Mouse (Mus musculus): ENCODE measurements around the gene Rnf214. TPM values are rescaled to one million over a fixed set of nuclear protein-coding genes. Genes with fewer than 3 reads are reported as not detected.

Rnf214 gene
- polyA plus RNA-seq, 1 experiment from 2014 or later = 51.3 TPM

DNA sequence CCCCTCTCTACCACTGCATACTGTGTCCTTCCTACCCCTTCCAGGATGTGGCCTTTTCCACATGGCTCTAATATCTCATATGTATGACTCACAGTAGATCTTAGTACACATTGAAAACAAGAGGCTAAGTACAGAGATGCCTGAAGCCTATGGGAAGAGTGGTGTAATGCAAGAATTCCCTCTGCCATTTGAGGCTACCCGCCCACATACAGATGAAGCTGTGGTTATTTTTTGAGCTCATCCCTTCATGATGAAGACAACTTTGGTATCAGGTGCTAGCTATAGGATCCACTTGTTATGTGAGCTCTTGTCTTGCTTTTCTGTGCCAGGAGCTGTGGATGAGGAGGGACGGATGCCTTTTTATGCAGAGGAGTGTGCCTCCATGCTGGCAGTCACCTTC, 8.9 kb upstream of the Rnf214 start:
- Histone ChIP-seq H3K4me2 (ENCODE audit: low read depth, low read length) (no peak overlapping the region), H3K27me3 (ENCODE audit: control insufficient read depth, insufficient read depth, low read depth, low read length) (no peaks in the 10 kb centered on the region), H3K9ac (ENCODE audit: low read length) (no peak overlapping the region), H3K27ac (ENCODE audit: low read length) (no peak overlapping the region), H3K4me1 (replicated peaks; ENCODE audit: control insufficient read depth, insufficient read depth, low read length) (peaks cover 4% of the 10 kb centered on the region; the same call in 1 of the 2 replicates), H3K9me3 (ENCODE audit: control insufficient read depth, low read length) (no peaks in the 10 kb centered on the region), H3K4me3 (ENCODE audit: low read length) (no peak overlapping the region), H3K36me3 (ENCODE audit: control insufficient read depth, insufficient read depth, low read length) (peaks cover 45% of the 10 kb centered on the region)
- 96% methylated on average over 2 of the region's 2 CpGs for WGBS
- ATAC-seq (ENCODE audit: low read depth) = no peak

DNA sequence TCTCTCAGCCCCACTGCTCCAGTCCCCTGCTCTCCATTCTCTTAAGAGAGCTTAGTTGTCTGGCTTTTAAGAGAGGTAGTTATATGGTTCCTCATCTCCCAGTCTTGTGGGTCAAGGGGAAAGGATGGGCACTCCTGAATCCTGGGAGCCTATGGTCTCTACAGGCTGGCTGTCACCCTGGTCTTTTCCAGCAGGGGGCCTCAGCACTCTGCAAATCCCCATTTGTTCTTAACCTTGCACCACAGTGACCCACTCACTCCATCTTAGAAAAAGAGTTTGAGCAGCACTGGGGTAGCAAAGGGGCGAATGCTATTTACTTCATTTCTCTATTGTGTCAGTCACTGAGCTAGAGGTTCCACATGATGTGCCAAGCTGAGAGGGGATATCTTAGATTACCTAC, 5.0 kb upstream of the Rnf214 start:
- Histone ChIP-seq H3K36me3 (ENCODE audit: control insufficient read depth, insufficient read depth, low read length) (peaks cover 40% of the 10 kb centered on the region), H3K9me3 (ENCODE audit: control insufficient read depth, low read length) (no peaks in the 10 kb centered on the region), H3K4me3 (ENCODE audit: low read length) (no peak overlapping the region), H3K9ac (ENCODE audit: low read length) (no peak overlapping the region), H3K4me1 (replicated peaks; ENCODE audit: control insufficient read depth, insufficient read depth, low read length) (peaks cover 7% of the 10 kb centered on the region), H3K27ac (ENCODE audit: low read length) (no peak overlapping the region), H3K4me2 (ENCODE audit: low read depth, low read length) (no peak overlapping the region), H3K27me3 (ENCODE audit: control insufficient read depth, insufficient read depth, low read depth, low read length) (no peaks in the 10 kb centered on the region)
- 65% methylated on average over 1 of the region's 1 CpGs for whole genome bisulfite sequencing
- ATAC-seq (ENCODE audit: low read depth) = no peak

DNA sequence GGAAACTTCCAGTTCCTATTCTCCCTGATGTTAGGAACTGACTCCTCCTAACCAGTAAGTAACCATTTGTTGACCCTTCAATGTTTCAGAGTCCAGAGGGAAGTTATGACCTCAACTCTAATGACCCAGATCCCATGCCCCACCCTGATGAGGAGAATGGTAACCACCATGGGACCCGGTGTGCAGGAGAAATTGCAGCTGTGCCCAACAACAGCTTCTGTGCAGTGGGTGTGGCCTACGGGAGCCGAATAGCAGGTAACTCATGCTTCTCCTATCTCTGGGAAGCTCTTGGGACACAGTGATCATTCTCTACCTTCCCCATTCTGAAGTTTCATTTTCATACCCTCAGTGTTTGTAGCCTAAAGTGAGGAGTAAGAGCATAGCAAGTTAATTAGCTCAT, 4.3 kb upstream of the Rnf214 start:
- Histone ChIP-seq H3K36me3 (ENCODE audit: control insufficient read depth, insufficient read depth, low read length) (peaks cover 39% of the 10 kb centered on the region), H3K9me3 (ENCODE audit: control insufficient read depth, low read length) (no peaks in the 10 kb centered on the region), H3K27ac (ENCODE audit: low read length) (no peak overlapping the region), H3K9ac (ENCODE audit: low read length) (no peak overlapping the region), H3K4me1 (replicated peaks; ENCODE audit: control insufficient read depth, insufficient read depth, low read length) (peaks cover 7% of the 10 kb centered on the region), H3K4me2 (ENCODE audit: low read depth, low read length) (no peak overlapping the region), H3K27me3 (ENCODE audit: control insufficient read depth, insufficient read depth, low read depth, low read length) (no peaks in the 10 kb centered on the region), H3K4me3 (ENCODE audit: low read length) (no peak overlapping the region)
- no peak for ATAC-seq (ENCODE audit: low read depth)
- WGBS = 84% methylated on average over 3 of the region's 3 CpGs

DNA sequence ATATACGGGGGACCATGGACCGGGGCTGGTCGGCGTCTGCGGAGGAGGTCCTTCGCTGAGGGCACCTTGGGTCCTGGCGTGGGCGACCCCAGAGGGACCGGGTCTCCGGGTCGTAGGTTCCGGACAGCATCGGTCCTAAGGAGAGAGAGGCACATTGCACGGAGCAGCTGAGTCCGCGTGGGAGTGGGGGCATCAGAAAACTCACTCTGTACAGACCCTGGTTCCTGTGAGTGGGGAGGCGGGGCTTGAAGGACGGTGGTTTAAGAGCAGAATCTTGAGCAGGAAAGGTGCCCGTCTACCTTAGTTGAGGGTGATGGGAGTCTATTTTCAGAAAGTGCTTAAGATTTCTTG, 342 bp upstream of the Rnf214 start:
- H3K9ac ChIP-seq (ENCODE audit: low read length) = peak overlapping the region; percentile 98
- H3K36me3 ChIP-seq (ENCODE audit: control insufficient read depth, insufficient read depth, low read length) = peaks cover 22% of the 10 kb centered on the region
- peak overlapping the region; percentile 77 for H3K4me2 ChIP-seq (ENCODE audit: low read depth, low read length)
- H3K27me3 ChIP-seq (ENCODE audit: control insufficient read depth, insufficient read depth, low read depth, low read length) = no peaks in the 10 kb centered on the region
- H3K9me3 ChIP-seq (ENCODE audit: control insufficient read depth, low read length) = no peaks in the 10 kb centered on the region
- H3K27ac ChIP-seq (ENCODE audit: low read length) = peak overlapping the region; percentile 98
- no peak for ATAC-seq (ENCODE audit: low read depth)
- WGBS = 0% methylated on average over 17 of the region's 19 CpGs
- H3K4me3 ChIP-seq (ENCODE audit: low read length) = peak overlapping the region; percentile 96
- peaks cover 15% of the 10 kb centered on the region for H3K4me1 ChIP-seq (replicated peaks; ENCODE audit: control insufficient read depth, insufficient read depth, low read length)

GRCm38 (mm10) chr9:45905811-45906237, 887 bp downstream of the Rnf214 start:
- Histone ChIP-seq H3K36me3 (ENCODE audit: control insufficient read depth, insufficient read depth, low read length) (peaks cover 18% of the 10 kb centered on the region), H3K4me1 (replicated peaks; ENCODE audit: control insufficient read depth, insufficient read depth, low read length) (peaks cover 15% of the 10 kb centered on the region), H3K27ac (ENCODE audit: low read length) (peak overlapping the region; percentile 98), H3K4me3 (ENCODE audit: low read length) (peak overlapping the region; percentile 96), H3K9ac (ENCODE audit: low read length) (peak overlapping the region; percentile 98), H3K27me3 (ENCODE audit: control insufficient read depth, insufficient read depth, low read depth, low read length) (no peaks in the 10 kb centered on the region), H3K9me3 (ENCODE audit: control insufficient read depth, low read length) (no peaks in the 10 kb centered on the region), H3K4me2 (ENCODE audit: low read depth, low read length) (peak overlapping the region; percentile 71)
- 1% methylated on average over 20 of the region's 27 CpGs for WGBS
- peak; percentile 51 for ATAC-seq (ENCODE audit: low read depth)

DNA sequence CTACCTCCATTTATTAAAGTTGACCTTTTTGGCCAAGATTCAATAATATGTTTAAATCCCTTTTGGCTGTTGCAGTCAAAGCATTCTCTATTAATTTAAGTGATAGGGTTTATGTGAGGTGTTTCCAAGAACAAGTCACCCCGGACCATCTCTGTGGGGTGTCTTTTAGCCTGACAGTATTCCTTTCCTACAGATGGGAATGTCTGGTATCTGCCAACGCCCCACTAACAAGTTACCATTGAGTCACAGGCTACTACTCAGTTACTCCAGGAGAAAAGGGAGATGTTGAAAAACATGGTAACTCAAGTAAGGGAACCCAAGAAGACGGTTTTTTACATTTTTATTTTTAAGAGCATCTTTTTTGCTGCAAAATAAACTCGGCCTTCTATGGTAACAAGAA, 1.5 kb downstream of the Rnf214 start:
- H3K36me3 ChIP-seq (ENCODE audit: control insufficient read depth, insufficient read depth, low read length) = peaks cover 15% of the 10 kb centered on the region
- no peaks in the 10 kb centered on the region for H3K27me3 ChIP-seq (ENCODE audit: control insufficient read depth, insufficient read depth, low read depth, low read length)
- peak overlapping the region; percentile 98; the same call in 1 of the 2 replicates for H3K9ac ChIP-seq (ENCODE audit: low read length)
- H3K4me2 ChIP-seq (ENCODE audit: low read depth, low read length) = peak overlapping the region; percentile 71
- ATAC-seq (ENCODE audit: low read depth) = no peak
- H3K27ac ChIP-seq (ENCODE audit: low read length) = no peak overlapping the region
- WGBS = 49% methylated on average over 4 of the region's 4 CpGs
- H3K4me1 ChIP-seq (replicated peaks; ENCODE audit: control insufficient read depth, insufficient read depth, low read length) = peaks cover 15% of the 10 kb centered on the region
- no peaks in the 10 kb centered on the region for H3K9me3 ChIP-seq (ENCODE audit: control insufficient read depth, low read length)
- H3K4me3 ChIP-seq (ENCODE audit: low read length) = peak overlapping the region; percentile 96

GRCm38 (mm10) chr9:45893681-45894080, 13.0 kb downstream of the Rnf214 start:
- no peaks in the 10 kb centered on the region for H3K9me3 ChIP-seq (ENCODE audit: control insufficient read depth, low read length)
- no peaks in the 10 kb centered on the region for H3K27me3 ChIP-seq (ENCODE audit: control insufficient read depth, insufficient read depth, low read depth, low read length)
- H3K4me2 ChIP-seq (ENCODE audit: low read depth, low read length) = no peak overlapping the region
- H3K4me3 ChIP-seq (ENCODE audit: low read length) = no peak overlapping the region
- H3K27ac ChIP-seq (ENCODE audit: low read length) = no peak overlapping the region
- no peaks in the 10 kb centered on the region for H3K4me1 ChIP-seq (replicated peaks; ENCODE audit: control insufficient read depth, insufficient read depth, low read length)
- no peak for ATAC-seq (ENCODE audit: low read depth)
- peaks cover 22% of the 10 kb centered on the region for H3K36me3 ChIP-seq (ENCODE audit: control insufficient read depth, insufficient read depth, low read length)
- H3K9ac ChIP-seq (ENCODE audit: low read length) = no peak overlapping the region

DNA sequence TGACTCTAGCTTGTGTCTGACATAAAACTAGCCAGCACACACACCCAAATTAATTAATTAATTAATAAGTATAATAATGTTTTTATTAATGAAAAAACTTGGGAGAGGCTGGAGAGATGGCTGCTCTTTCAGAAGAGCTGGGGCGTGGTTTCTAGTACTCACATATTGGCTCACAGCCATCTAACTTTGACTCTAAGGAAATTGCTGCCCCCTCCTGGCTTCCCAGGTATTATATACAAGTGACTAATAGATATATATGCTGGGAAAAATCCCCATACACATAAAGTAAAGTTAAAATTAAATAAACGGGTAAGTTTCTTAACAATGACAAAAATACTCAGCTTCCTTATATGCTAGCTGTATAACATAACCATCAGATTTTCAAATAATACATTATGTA, 28.8 kb downstream of the Rnf214 start:
- peaks cover 8% of the 10 kb centered on the region; the same call in 1 of the 2 replicates for H3K36me3 ChIP-seq (ENCODE audit: control insufficient read depth, insufficient read depth, low read length)
- no peaks in the 10 kb centered on the region for H3K4me1 ChIP-seq (replicated peaks; ENCODE audit: control insufficient read depth, insufficient read depth, low read length)
- H3K4me3 ChIP-seq (ENCODE audit: low read length) = no peak overlapping the region
- no peak overlapping the region for H3K4me2 ChIP-seq (ENCODE audit: low read depth, low read length)
- no peaks in the 10 kb centered on the region for H3K27me3 ChIP-seq (ENCODE audit: control insufficient read depth, insufficient read depth, low read depth, low read length)
- no peak overlapping the region for H3K27ac ChIP-seq (ENCODE audit: low read length)
- no peaks in the 10 kb centered on the region for H3K9me3 ChIP-seq (ENCODE audit: control insufficient read depth, low read length)
- ATAC-seq (ENCODE audit: low read depth) = no peak
- H3K9ac ChIP-seq (ENCODE audit: low read length) = no peak overlapping the region
- 63% methylated on average over 2 of the region's 2 CpGs for WGBS

DNA sequence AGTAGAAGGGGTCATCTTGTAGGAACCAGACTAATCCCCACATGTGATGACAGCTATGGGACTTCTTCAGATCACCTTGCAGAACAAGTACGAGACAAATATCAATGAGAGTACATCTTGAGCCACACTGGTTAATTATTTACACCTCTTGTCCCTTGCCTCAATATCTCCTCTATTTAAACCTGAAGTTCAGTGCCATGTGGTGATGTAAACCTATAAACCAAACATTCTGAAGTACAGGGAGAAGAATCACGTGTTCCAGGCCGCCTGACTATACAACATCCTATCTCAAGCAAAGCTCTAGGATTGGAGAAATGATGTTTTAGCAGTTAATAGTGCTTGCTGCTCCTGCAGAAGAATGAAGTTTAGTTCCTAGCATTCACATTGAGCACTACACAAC, 36.4 kb downstream of the Rnf214 start:
- H3K4me1 ChIP-seq (replicated peaks; ENCODE audit: control insufficient read depth, insufficient read depth, low read length) = no peaks in the 10 kb centered on the region
- no peaks in the 10 kb centered on the region for H3K27me3 ChIP-seq (ENCODE audit: control insufficient read depth, insufficient read depth, low read depth, low read length)
- 74% methylated on average over 3 of the region's 3 CpGs for WGBS
- no peaks in the 10 kb centered on the region for H3K9me3 ChIP-seq (ENCODE audit: control insufficient read depth, low read length)
- ATAC-seq (ENCODE audit: low read depth) = no peak
- no peak overlapping the region for H3K4me3 ChIP-seq (ENCODE audit: low read length)
- peaks cover 46% of the 10 kb centered on the region for H3K36me3 ChIP-seq (ENCODE audit: control insufficient read depth, insufficient read depth, low read length)
- H3K9ac ChIP-seq (ENCODE audit: low read length) = no peak overlapping the region
- H3K27ac ChIP-seq (ENCODE audit: low read length) = no peak overlapping the region
- H3K4me2 ChIP-seq (ENCODE audit: low read depth, low read length) = no peak overlapping the region

GRCm38 (mm10) chr9:45869181-45869580, 37.5 kb downstream of the Rnf214 start:
- H3K9me3 ChIP-seq (ENCODE audit: control insufficient read depth, low read length) = no peaks in the 10 kb centered on the region
- H3K27ac ChIP-seq (ENCODE audit: low read length) = no peak overlapping the region
- H3K4me3 ChIP-seq (ENCODE audit: low read length) = no peak overlapping the region
- no peaks in the 10 kb centered on the region for H3K27me3 ChIP-seq (ENCODE audit: control insufficient read depth, insufficient read depth, low read depth, low read length)
- 88% methylated on average over 3 of the region's 3 CpGs for WGBS
- H3K4me1 ChIP-seq (replicated peaks; ENCODE audit: control insufficient read depth, insufficient read depth, low read length) = no peaks in the 10 kb centered on the region
- H3K4me2 ChIP-seq (ENCODE audit: low read depth, low read length) = no peak overlapping the region
- no peak overlapping the region for H3K9ac ChIP-seq (ENCODE audit: low read length)
- ATAC-seq (ENCODE audit: low read depth) = no peak
- H3K36me3 ChIP-seq (ENCODE audit: control insufficient read depth, insufficient read depth, low read length) = peaks cover 53% of the 10 kb centered on the region

All from lung, embryonic 16.5 days (tissue).